12 mouse cellular contexts compared by ENCODE assay signal in genomic region chr12:97156499-97157110, GRCm38 (mm10).
DNase-seq lines count a peak whose midpoint lies in the region; ATAC-seq lines count a peak whose summit lies in the region.
"Had no signal": no experiment of that assay in that cellular context is flagged by ENCODE, and none has a peak within 500 bp of the region (broad histone marks: within the 10 kb centered on the region; RNA-seq: fewer than 3 reads in every experiment).

No protein-coding gene starts in this region.

- H3K9ac ChIP-seq in forebrain, embryonic 14.5 days (ENCODE audit: low read length): no peak overlapping the region
- no peak overlapping the region for H3K9ac ChIP-seq in forebrain, embryonic 12.5 days
- H3K9ac ChIP-seq: intestine, embryonic 15.5 days; lung, embryonic 14.5 days had no signal

- no peak overlapping the region for H3K4me3 ChIP-seq in forebrain, embryonic 14.5 days (ENCODE audit: low read depth, low read length)
- no peak overlapping the region for H3K4me3 ChIP-seq in forebrain, embryonic 12.5 days (replicated peaks)
- no peak overlapping the region for H3K4me3 ChIP-seq in hindbrain, embryonic 10.5 days
- H3K4me3 ChIP-seq: intestine, embryonic 15.5 days had no signal

- H3K9me3 ChIP-seq in forebrain, embryonic 14.5 days (replicated peaks; ENCODE audit: control insufficient read depth, low read length): no peaks in the 10 kb centered on the region
- no peaks in the 10 kb centered on the region for H3K9me3 ChIP-seq in forebrain, embryonic 12.5 days
- no peaks in the 10 kb centered on the region for H3K9me3 ChIP-seq in hindbrain, embryonic 10.5 days
- H3K9me3 ChIP-seq: intestine, embryonic 15.5 days had no signal

- H3K4me1 ChIP-seq in forebrain, embryonic 14.5 days (ENCODE audit: control insufficient read depth, insufficient read depth, low read length): no peaks in the 10 kb centered on the region
- no peaks in the 10 kb centered on the region for H3K4me1 ChIP-seq in forebrain, embryonic 12.5 days
- no peaks in the 10 kb centered on the region for H3K4me1 ChIP-seq in hindbrain, embryonic 10.5 days (replicated peaks)
- H3K4me1 ChIP-seq: intestine, embryonic 15.5 days had no signal

- peak; percentile 86 for DNase-seq in forebrain, embryonic 14.5 days (ENCODE audit: low spot score)
- peak; percentile 41 for DNase-seq in layer of hippocampus, adult 11-12 months (ENCODE audit: low spot score)
- DNase-seq in layer of hippocampus, postnatal 25 days (ENCODE audit: extremely low spot score in 1 of 2, low spot score in 1 of 2): no peak
- peak; percentile 14 for DNase-seq in embryo, embryonic 11.5 days (ENCODE audit: low read depth, low spot score)
- DNase-seq in layer of hippocampus, postnatal 36 days: peak; percentile 5 to 36
- DNase-seq in hindbrain, embryonic 10.5 days (ENCODE audit: low spot score): no peak
- DNase-seq: adrenal gland, postnatal 25 days; cerebellum, adult 11 months; gastrocnemius, postnatal 10 days; lung, embryonic 14.5 days had no signal

- no peaks in the 10 kb centered on the region for H3K36me3 ChIP-seq in forebrain, embryonic 14.5 days (ENCODE audit: control insufficient read depth, insufficient read depth, low read length)
- no peaks in the 10 kb centered on the region for H3K36me3 ChIP-seq in forebrain, embryonic 12.5 days (replicated peaks)
- no peaks in the 10 kb centered on the region for H3K36me3 ChIP-seq in hindbrain, embryonic 10.5 days
- H3K36me3 ChIP-seq: intestine, embryonic 15.5 days had no signal

- peak; percentile 90 for ATAC-seq in forebrain, embryonic 14.5 days
- ATAC-seq in forebrain, embryonic 12.5 days (ENCODE audit: low FRiP score): no peak
- ATAC-seq: intestine, embryonic 15.5 days had no signal

- 70% methylated on average over 3 of the region's 3 CpGs for WGBS in forebrain, embryonic 14.5 days
- WGBS in forebrain, embryonic 12.5 days: 82% methylated on average over 3 of the region's 3 CpGs
- WGBS in hindbrain, embryonic 10.5 days: 76% methylated on average over 3 of the region's 3 CpGs

- H3K27me3 ChIP-seq in forebrain, embryonic 14.5 days (replicated peaks; ENCODE audit: control insufficient read depth, insufficient read depth, low read length): no peaks in the 10 kb centered on the region
- no peaks in the 10 kb centered on the region for H3K27me3 ChIP-seq in forebrain, embryonic 12.5 days
- no peaks in the 10 kb centered on the region for H3K27me3 ChIP-seq in hindbrain, embryonic 10.5 days (ENCODE audit: insufficient read depth, poor library complexity, severe bottlenecking)
- H3K27me3 ChIP-seq: intestine, embryonic 15.5 days had no signal

- no peak overlapping the region for H3K4me2 ChIP-seq in forebrain, embryonic 14.5 days (ENCODE audit: low read length)
- no peak overlapping the region for H3K4me2 ChIP-seq in forebrain, embryonic 12.5 days
- H3K4me2 ChIP-seq: intestine, embryonic 15.5 days; lung, embryonic 14.5 days had no signal

- H3K27ac ChIP-seq in forebrain, embryonic 14.5 days (ENCODE audit: low read depth, low read length): no peak overlapping the region
- no peak overlapping the region for H3K27ac ChIP-seq in forebrain, embryonic 12.5 days
- no peak overlapping the region for H3K27ac ChIP-seq in hindbrain, embryonic 10.5 days
- H3K27ac ChIP-seq: intestine, embryonic 15.5 days had no signal

Comparison
In these comparisons a context has a peak if more than half of its experiments do, and no peak if none do; other contexts are left out.
1. DNase-seq: peak in forebrain, embryonic 14.5 days (single experiment), layer of hippocampus, adult 11-12 months (single experiment), embryo, embryonic 11.5 days (single experiment) and layer of hippocampus, postnatal 36 days (2 of 2); none in layer of hippocampus, postnatal 25 days (0 of 2) and hindbrain, embryonic 10.5 days (single experiment).